Mouse (Mus musculus) kidney, adult 2 months (tissue): Measurements from ENCODE around the gene Irgm2. TPM values are rescaled to one million over a fixed set of nuclear protein-coding genes. Genes with fewer than 3 reads are reported as not detected.
A peak's percentile ranks its signal among the peaks of the same experiment; 100 is the strongest.
"Not testable (repeated sequence)": the region's sequence is repeated elsewhere in the genome, so short reads cannot be mapped to it uniquely, and the experiment has no call there.

Source experiments
- DNase-seq: peaks from one replicate; pipeline ENCODE4 v3.0.0; 2021
- H3K27ac ChIP-seq: fragments of 200-500 bp; 2 replicates; pipeline ENCODE4 v1.5.1; 2012; ENCODE audit warnings: low read depth, low read length, control low read depth, inconsistent platforms; ENCODE audit not compliant: insufficient read depth
- H3K27me3 ChIP-seq: fragments of 200-500 bp; replicated peaks from 2 replicates; pipeline ENCODE4 v1.6.1; 2012; ENCODE audit warnings: mild to moderate bottlenecking, moderate library complexity, low read length, inconsistent platforms; ENCODE audit not compliant: control insufficient read depth, insufficient read depth
- H3K36me3 ChIP-seq: fragments of 200-500 bp; 2 replicates; pipeline ENCODE4 v1.6.1; 2012; ENCODE audit warnings: mild to moderate bottlenecking, moderate library complexity, low read length, inconsistent platforms; ENCODE audit not compliant: control insufficient read depth, insufficient read depth
- H3K4me1 ChIP-seq: fragments of 200-500 bp; 2 replicates; pipeline ENCODE4 v1.6.1; 2011; ENCODE audit warnings: low read length; ENCODE audit not compliant: control insufficient read depth, insufficient read depth
- H3K4me3 ChIP-seq: fragments of 200-500 bp; 2 replicates; pipeline ENCODE4 v1.5.1; 2011; ENCODE audit warnings: mild to moderate bottlenecking, low read depth, low read length, control low read depth; ENCODE audit not compliant: insufficient read depth
- CTCF ChIP-seq: fragments of 200-500 bp; conservative IDR thresholded peaks from 2 replicates; pipeline ENCODE4 v1.5.1; 2011; ENCODE audit warnings: low read depth, mild to moderate bottlenecking, control low read depth, low read length, moderate library complexity, mixed read lengths; ENCODE audit not compliant: insufficient read depth, insufficient read length
- POLR2A ChIP-seq: fragments of 200-500 bp; IDR thresholded peaks from one replicate; pipeline ENCODE4 v1.6.1; 2011; ENCODE audit warnings: low read depth, low read length, control low read depth
- WGBS: fragments of 180-500 bp; shearing (Covaris S2); methylation state at CpG from one replicate; pipeline ENCODE4 v1.1.7; 2018; 5-methylcytosine and 5-hydroxymethylcytosine counted together
- polyA plus RNA-seq: library from polyadenylated mRNA; depleted of rRNA; stranded (reverse); fragments of >200 nt; gene quantifications from 2 replicates; pipeline ENCODE4 v1.2.3, GENCODE M21; 2012

Gene Irgm2
- polyA plus RNA-seq, 1 experiment = 18.9 TPM

GRCm38 (mm10) chr11:58225655-58226054, 26.2 kb downstream of the Irgm2 start:
- H3K27me3 ChIP-seq = no peaks in the 10 kb centered on the region
- 0 out of 2 replicates have a peak overlapping the region, but pooled peaks have one; percentile 19 for H3K27ac ChIP-seq
- H3K36me3 ChIP-seq = no peaks in the 10 kb centered on the region
- peaks cover 9% of the 10 kb centered on the region; the same call in 1 of the 2 replicates for H3K4me1 ChIP-seq
- TF ChIP-seq CTCF (peak; percentile 97), POLR2A (no peak)
- 6% methylated on average over 5 of the region's 5 CpGs for WGBS
- peak; percentile 88 for DNase-seq
- no peak overlapping the region for H3K4me3 ChIP-seq

GRCm38 (mm10) chr11:58226425-58226824, 27.0 kb downstream of the Irgm2 start:
- no peaks in the 10 kb centered on the region for H3K27me3 ChIP-seq
- H3K4me1 ChIP-seq = peaks cover 9% of the 10 kb centered on the region; the same call in 1 of the 2 replicates
- H3K27ac ChIP-seq = no peak overlapping the region
- no peak for DNase-seq
- TF ChIP-seq POLR2A (no peak), CTCF (no peak)
- no peak overlapping the region for H3K4me3 ChIP-seq
- no peaks in the 10 kb centered on the region for H3K36me3 ChIP-seq

- H3K4me1 ChIP-seq, DNase-seq, H3K27ac ChIP-seq, H3K36me3 ChIP-seq, H3K4me3 ChIP-seq, H3K27me3 ChIP-seq: not testable (repeated sequence)
- WGBS = 88% methylated on average over 2 of the region's 2 CpGs
These were observed 28.6 kb downstream of the Irgm2 start for GRCm38 (mm10) chr11:58228021-58228420.

- Histone ChIP-seq H3K4me1 (no peaks in the 10 kb centered on the region; the same call in 1 of the 2 replicates), H3K36me3 (no peaks in the 10 kb centered on the region), H3K4me3 (no peak overlapping the region), H3K27ac (no peak overlapping the region), H3K27me3 (no peaks in the 10 kb centered on the region)
- 69% methylated on average over 16 of the region's 16 CpGs for WGBS
- DNase-seq = no peak
- TF ChIP-seq CTCF (no peak), POLR2A (no peak)
These were observed 31.0 kb downstream of the Irgm2 start for GRCm38 (mm10) chr11:58230396-58230910.

GRCm38 (mm10) chr11:58231156-58231555, 31.7 kb downstream of the Irgm2 start:
- no peak for DNase-seq
- TF ChIP-seq CTCF (no peak), POLR2A (no peak)
- 85% methylated on average over 8 of the region's 8 CpGs for WGBS
- Histone ChIP-seq H3K27me3 (no peaks in the 10 kb centered on the region), H3K27ac (no peak overlapping the region), H3K4me1 (no peaks in the 10 kb centered on the region; the same call in 1 of the 2 replicates), H3K4me3 (no peak overlapping the region), H3K36me3 (no peaks in the 10 kb centered on the region)

- not testable (repeated sequence) for H3K27ac ChIP-seq, H3K27me3 ChIP-seq, H3K4me1 ChIP-seq, H3K4me3 ChIP-seq, H3K36me3 ChIP-seq
- peak; percentile 75 for DNase-seq
- 49% methylated on average over 3 of the region's 3 CpGs for WGBS
These were observed 35.1 kb downstream of the Irgm2 start for GRCm38 (mm10) chr11:58234551-58234950.

- peak; percentile 59 for DNase-seq
- Histone ChIP-seq H3K27ac (no peak overlapping the region), H3K4me1 (no peaks in the 10 kb centered on the region; the same call in 1 of the 2 replicates), H3K4me3 (no peak overlapping the region), H3K27me3 (0 out of 2 replicates have a peak, but pooled peaks cover 1% of the 10 kb centered on the region), H3K36me3 (no peaks in the 10 kb centered on the region)
- 22% methylated on average over 6 of the region's 6 CpGs for WGBS
- no peak for TF ChIP-seq POLR2A
- peak; percentile 85 for TF ChIP-seq CTCF
These were observed 35.7 kb downstream of the Irgm2 start for GRCm38 (mm10) chr11:58235152-58235551.
